Mouse (Mus musculus) right cerebral cortex, postnatal 4 days (tissue): ENCODE measurements around the gene Megf8.
A peak's percentile ranks its signal among the peaks of the same experiment; 100 is the strongest.
"Not testable (repeated sequence)": the region's sequence is repeated elsewhere in the genome, so short reads cannot be mapped to it uniquely, and the experiment has no call there.

Source experiments
- DNase-seq: peaks from one replicate; pipeline ENCODE4 v3.0.0-alpha.2; 2022

The Megf8 gene

DNA sequence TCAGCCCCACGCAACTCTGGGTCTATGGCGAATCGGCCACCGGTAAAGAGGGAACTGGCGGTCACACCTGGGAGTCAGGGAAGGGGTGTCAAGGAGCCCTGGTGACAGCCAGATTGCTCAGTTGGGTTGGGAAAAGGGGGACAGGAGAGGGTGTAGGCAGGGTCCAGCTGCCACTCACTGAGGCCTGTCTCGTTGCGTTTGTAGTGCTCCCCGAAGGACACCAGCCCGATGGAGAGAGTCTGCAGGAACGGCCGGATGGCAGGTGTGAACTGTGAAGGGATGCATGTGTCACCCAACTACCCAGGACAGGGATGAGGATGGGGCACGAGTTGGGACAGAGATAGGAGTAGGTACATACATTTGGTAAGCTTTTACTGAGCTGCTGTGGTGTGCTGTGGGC is 68.3 kb downstream of the Megf8 start:
- no peak for DNase-seq

DNA sequence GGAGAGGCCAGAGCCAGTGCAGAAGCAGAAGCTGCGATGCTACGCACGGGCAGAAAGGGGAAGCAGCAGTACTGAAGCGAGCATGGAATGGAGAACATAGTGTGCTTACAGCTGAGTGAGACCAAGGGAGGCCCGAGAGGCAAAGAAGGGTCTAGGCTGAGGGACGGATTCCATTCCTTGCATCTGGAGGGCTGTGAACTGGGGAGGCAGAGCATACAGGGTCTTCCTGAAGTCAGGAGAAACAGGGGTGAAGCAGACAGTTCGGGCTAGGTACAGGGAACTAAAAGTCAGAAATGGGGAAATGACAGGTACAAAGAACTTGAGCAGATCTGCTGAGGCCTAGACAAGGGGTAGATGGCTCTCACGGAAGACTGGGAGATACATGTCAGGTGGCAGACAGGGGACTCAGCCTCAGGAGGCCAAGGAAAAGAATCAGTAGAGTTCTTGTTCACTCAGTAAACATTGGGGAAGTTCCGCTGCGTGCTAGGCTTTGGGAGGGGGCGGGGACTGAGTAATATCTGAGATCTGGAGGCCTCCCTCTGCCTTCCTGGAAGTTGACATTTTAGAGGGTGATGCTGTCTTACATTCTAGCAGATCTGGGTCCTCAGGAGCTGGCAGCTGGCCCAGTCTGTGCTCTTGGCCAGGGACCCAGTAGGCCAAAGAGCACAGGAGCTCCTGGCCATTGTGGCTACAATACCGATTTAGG is 69.0 kb downstream of the Megf8 start:
- no peak for DNase-seq

DNA sequence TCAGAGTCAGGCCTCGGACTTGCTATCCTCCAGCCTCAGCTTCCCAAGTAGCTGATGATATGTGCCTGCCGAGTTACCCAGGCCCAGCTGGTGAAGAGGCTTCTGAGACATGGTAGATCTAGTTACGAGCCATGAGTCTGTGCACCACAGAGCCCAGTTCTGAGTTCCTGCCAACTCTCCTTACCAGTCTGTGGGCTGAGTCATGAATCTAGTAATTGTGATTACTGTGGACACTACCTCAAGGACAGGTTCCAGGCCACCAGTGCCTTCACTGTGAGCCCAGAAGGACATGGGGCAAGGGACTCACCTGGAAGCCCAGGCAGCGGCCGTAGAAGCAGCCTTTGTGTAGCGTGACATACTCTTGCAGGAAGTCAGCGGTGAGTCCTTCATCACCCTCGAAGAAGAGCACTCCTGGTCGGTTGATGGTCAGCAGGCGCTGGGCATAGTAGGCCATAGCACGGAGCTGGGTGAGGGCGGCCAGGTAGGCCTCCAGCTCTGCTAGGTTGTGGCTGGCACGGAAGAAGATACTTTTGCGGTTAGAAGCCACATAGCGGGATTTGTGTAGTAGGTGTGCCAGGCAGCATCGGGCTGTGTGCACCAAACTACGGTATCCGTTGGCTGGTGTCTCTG is 71.0 kb downstream of the Megf8 start:
- no peak for DNase-seq

DNA sequence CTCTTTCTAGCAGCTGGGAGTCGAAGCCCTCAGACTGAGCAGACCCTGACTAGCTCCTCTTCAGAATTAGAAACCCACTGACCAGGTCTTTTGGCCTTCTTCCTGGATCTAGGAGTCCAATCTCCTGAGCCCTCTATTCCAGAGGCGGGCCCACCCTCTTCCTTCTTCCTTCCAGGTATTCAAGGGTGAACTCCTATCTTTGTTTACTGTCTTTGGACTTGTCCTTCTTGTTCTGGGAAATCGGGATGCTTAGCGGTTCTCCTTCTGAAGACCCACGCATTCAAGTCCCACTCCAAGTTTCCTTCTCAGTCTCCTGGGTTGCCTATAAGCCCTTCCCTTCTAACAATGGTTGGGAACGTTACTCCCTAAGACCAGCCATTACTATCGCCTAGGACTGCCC is 72.0 kb downstream of the Megf8 start:
- DNase-seq: no peak

DNA sequence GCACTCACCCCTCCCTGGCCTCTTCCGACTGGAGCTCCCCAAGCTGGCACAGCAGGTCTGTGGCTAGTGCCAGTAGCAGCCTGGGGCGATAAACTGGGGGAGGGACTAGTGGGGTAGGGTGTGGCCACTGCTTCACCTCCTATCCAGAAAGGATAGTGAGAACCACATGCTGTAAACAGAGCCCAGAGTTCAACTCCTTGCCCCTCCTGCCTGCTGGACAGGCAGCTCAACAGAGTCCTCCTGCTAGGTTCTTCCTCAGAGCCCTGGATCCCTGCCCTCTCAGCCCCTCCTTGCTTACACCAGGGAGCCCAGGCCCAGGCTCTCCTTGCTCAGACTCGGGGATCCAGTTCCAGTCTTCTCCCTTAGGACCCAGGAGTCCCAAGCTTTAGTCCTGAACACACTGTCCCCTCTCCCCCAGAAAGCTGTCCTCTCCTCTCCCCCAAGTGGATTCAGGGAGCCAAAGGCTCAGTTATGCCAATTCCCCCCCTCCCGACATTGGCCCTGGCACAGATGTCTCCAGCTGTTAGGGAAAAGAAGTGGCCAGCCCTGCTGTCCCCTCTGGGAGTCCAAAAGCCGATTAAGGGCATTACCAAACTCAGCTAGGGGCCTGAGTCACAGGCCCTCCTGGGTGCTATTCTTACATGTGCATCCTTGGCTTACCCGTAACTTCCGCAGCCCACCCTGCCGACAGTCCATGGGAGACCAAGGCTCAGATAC is 73.2 kb downstream of the Megf8 start:
- peak; percentile 2 for DNase-seq

DNA sequence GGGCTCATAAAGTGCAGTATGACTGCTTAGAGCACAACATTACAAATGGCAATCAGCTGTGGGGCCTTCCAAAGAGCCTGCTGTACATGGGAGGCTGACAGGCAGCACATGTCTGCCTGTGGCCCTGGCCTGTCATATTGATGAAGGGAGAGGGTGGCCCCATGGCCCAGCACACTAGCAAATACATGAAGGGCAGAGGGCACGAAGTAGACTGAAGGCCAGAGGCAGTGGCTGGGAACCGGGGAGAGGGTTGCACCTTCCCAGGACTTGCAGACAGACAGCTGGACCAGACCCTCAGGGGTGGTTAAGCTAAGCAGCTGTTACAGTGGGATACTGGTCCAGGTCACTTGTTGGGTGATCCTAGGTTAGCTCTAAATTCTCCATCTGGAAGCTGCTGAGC is 74.0 kb downstream of the Megf8 start:
- DNase-seq: no peak

DNA sequence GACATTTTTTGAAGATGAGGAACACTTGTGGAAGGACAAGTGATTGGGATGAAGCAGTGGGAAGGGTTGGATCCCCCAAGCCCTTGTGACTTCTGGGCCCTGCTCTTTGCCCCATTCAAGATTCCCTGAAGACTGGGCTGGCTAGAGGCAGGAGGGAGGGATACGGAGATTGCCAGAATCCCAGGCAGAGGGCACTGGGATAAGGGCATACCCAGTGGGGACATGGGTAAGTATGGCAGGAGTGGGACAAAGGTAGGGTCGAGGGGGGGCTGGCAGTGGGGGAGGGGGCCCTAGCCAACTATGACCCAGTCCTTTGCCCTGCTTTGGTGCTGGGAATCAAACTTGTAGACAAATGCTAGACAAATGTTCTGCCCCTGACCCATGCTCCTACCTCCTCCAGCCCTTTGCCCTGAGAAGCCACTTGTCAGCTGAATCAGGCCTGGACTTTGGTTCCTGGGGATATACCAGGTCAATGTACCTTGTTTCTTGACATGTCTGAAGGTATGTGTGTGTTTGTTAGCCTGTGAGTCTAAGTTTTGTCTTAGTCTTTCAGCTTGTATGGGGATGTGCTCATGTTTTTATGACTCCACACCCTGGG is 75.0 kb downstream of the Megf8 start:
- DNase-seq: no peak

DNA sequence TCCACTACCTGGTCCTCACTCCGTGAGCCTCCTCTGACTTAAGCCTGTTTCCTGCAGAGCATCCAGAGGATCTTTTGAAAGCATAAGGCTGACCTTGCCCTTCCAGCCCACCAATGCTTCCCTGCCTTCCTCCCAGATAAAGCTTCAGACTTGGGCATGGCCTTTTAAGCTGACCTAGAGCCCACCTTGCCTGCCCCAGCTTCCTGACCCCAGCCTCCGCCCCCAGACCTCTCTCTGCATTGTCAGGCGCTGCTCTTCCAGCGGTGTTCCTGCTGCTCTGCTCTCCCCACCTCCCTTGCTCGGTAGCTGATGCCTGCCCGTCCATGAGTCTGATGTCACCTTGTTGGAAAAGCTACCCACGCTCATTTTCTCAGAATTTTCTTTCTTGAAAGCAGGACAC is 75.9 kb downstream of the Megf8 start:
- no peak for DNase-seq

DNA sequence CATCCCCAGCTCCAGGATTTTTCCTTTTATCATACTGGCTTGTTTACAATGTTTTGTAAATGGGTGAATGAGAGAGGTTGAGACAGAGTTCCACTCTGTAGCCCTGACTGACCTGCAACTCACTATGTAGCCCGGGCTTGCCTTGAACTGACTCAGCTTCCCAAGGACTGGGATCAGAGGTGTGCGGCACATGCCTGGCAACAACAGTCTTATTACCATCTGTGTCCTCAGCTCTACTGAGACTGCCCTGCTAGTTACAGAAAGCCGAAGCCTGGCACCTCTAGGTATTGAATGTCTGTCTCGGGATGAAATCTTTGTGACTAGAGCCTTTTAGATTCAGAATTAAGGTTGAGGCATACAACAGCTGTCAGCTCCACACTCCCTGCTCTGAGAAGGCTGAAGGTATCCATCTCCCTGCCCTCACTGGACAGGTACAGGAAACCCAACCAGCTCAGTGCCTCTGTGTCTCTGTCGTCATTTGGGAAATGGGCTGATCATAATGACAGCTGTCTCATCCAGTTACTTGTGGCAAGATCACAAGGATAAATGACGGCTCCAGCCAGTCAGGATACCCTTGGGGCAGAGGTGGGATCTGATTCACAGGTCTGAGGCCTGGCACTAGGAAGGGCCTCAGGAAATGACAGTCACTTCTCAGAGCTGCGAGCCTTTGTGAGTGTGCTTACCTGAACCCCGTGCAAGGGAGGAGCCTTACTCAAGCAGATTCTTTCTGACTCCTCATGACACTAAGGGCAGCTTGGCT is 76.7 kb downstream of the Megf8 start:
- no peak for DNase-seq

DNA sequence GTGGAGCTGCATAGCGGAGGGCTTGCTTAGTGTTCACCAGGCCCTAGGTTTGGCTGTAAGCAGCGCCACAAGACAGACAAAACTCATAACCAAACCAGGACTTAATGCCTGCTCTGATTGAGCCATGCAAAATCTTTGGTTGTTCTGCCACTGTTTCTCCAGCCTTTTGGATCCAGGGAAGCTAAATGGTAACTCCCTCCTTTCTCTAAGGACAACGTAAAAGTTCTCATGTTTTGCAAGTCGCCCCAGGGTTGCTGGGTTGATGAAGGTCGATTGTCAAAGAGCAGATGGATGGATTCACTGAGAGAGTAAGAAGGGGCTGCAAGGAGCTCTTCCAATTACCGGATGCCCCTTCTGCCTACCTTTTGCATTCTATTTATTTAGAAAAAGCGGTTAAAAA is 77.8 kb downstream of the Megf8 start:
- no peak for DNase-seq

DNA sequence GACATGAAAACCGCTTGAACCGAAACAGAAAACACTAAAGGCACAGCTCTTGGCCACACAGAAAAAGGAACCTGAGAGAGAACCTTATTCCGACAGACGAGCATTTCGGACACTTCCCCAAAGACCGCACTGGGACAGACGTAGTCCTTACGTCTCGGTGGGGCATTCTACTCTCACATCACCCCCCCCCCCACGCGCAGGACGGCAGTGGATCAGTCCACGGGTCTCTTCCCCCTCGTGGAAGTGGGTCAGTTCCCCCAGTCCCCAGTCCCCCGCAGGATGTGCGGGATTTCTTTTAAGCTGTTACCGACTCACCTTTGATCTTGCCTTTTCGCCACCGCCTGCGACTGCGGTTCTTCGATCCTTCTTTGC is 78.2 kb downstream of the Megf8 start:
- no peak for DNase-seq

DNA sequence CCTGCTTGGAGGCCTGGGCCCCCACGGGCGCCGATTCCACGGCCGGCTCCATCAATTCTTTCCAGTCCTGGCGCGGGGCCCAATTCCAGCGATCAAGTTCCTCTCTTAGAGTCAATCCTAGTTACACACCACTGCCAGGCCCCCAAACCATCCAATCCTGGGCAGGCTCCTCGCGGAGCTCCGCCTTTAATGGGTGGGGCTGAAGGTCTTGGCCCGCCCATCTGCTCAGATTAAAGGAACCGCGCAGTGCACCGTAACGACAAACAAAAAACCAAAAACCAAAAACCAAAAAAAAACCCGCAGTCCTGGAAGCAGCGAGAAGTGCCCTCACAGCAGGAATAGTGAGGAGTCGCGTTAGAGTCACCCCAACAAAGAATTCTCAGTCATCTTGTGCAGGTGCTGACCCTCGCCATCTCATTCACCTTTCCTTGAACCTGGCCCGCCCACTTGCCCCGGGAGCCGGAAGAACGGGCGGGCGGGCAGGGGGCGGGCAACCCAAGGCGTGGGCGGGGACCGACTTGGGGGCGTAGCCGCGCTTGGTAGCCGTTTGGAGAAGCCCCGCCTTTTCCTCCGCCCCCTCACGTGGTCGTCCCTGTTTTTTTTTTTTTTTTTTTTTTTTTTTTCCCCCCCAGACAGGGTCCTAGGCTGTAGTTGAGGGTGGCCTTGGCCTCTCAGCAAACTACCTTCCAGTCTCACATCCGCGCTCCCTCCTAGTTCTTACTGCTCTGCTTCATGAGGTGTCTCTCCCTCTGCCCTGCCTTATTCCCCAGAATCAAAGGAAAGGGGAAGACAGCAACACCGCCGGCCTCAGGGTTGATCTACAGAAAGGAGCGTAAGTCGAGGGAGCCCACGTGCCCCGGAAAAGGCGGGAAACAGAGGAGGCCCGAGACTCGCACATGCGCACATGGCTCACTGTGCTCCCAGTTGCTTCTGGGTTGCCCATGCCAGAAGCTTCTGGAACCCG is 78.9 kb downstream of the Megf8 start:
- DNase-seq: peak; percentile 100

DNA sequence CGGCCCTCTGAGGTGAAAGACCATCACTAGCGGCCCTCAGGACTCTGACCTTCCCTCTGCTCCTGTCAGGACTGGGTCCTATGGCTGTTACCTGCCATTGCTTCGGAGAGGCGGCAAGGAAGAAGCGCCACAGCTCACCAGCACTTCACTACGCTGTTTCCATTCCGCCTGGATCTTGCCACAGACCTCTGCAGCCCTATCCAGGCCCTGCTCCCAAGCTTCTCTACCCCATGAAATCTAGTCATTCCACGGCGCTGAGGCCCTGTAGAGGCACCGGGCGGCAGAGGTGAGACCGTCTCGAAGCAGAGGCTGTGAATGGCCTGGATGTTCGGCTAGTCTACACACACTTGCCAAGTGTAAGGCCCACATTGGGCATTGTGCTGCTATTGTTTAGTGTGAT is 79.7 kb downstream of the Megf8 start:
- no peak for DNase-seq

DNA sequence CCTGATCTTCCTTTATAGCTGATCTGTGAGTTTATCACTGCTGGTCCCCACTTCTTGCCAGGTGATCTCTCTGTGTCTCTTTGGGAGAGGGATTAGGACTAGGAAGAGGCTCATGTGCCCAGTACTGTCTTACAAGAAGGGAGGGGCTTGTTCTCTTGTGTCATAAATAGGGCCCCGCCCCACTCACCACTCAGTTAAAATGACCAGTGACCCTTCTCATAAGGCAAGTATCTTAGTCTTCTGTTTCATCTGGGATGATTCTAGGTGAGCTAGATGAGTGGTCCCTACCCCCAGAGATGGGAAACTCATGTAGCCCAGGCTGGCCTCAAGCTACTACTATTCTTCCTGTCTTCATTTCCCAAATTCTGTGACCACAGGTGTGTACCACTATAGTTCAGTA is 81.6 kb downstream of the Megf8 start, which contains the start of gene Lipe:
Gene Lipe, minus strand, starts transcription at position 101 of the 400 bp plus-strand sequence.
- DNase-seq: no peak

DNA sequence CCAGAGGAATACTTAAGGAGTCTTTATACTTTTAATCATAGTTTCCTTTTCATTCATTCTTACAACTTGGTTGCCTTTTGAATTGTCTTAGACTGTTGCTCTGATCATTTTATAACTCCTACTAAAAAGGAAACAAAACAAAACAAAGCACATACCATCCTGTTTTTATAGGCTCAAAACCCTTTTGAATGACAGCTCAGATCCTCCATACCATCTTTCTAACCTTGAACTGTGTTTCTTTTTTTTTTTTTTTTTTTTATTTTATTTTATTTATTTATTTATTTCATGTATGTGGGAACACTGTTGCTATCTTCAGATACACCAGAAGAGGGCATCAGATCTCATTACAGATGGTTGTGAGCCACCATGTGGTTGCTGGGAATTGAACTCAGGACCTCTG is 82.1 kb downstream of the Megf8 start:
- DNase-seq: not testable (repeated sequence)

DNA sequence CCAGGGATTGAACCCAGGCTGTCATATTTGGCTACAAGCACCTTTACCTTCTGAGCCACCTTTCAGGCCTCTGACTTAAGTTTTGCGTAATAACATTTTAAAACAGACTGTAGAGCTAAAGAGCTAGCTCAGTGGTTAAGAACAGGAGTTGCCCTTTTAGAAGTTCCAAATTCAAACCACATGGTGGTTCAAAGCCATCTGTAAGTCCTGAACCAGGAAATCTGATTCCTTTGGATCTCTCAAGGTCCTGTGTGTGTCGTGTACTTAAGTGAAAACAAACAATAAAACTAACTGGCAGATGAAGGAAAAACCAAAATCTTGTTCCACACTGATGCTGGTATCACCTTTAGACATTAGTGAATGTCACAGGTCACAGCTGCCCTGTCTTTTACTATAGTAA is 84.6 kb downstream of the Megf8 start:
- DNase-seq: no peak

DNA sequence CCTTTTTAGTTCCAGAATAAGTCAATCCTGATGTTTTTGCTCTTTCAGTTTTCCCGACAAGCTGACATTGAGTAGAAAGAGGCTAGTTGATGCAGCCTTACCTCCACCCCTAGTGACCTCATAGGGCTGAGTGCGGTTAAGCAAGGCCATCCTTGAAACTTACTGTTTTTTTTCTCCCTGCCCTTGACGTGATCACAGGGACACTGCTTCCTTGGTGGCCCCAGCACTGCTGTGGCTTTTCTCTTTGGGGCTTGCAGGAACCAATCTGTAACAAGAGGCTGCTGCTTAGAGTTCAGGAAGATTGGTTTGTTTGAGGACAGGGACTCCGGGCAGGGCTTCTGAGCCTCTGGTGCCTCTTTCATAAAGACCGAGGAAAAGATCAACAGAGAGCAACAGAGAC is 85.0 kb downstream of the Megf8 start:
- DNase-seq: no peak

DNA sequence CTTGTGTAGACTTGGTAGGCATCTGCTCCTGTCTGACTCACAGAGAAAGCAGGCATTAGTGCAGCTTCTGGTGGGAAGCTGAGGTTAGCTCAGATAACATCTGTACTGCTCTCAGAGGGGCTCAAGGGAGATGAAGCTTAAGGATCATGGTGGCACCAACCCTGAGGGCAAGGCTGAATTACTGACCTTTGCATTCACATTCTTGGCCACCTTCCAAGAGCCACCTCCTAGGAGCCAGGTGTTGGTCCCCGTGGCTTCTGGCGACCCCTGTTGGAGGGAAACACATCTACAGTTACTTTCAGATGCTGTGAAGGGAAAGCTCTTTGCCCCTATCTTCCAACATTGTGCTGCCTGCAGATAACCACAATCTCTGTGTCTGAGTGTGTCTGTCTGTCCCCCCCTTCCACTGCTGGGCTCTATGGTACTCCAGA is 85.7 kb downstream of the Megf8 start:
- DNase-seq: no peak

DNA sequence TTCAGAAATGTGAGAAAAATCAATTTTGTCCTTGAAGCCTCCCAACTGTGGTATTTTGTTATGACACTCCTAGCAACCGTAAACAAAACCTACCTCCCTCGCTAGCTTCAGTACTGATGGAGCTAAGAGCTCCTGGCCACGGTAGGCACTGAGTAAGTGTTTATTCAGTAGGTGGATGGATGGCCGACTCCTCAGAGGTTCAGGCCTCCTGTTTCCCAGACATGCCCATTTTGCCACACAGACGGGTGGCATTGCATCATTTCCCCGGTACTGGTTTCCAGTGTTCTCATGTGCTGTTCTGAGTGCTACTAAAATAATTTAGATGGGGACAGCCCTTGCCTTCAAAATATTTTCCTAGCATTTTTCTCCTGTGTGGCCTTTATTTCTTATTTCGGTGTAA is 89.5 kb downstream of the Megf8 start:
- DNase-seq: no peak

DNA sequence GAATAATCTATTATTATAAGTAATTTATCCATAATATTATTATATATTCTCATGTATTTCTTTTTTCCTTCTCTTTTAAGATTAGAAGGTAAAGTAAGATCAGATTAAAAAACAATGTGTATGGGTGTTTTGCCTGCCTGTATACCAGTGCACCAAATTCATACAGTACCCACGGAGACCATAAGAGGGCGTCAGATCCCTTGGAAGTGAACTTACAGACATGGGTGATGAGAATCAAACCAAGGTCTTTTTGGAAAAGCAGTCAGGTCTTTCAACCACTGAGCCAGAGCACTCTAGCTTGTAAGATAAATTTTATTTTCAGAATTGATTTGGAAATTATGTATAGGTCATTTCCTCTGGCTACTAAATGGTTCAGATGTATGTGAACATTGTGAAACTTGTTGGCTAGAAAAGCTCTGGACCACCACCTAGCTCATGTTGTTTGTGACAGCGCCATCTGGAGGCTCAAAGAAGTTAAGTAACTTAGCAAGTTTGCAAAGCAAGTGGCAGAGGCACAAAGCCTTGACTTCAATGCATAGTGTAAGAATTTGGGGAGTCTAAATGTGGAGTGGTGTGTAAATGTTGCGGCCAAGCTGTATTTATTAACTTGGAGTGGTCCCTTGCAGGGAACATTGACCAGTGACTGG is 92.3 kb downstream of the Megf8 start:
- DNase-seq: no peak

DNA sequence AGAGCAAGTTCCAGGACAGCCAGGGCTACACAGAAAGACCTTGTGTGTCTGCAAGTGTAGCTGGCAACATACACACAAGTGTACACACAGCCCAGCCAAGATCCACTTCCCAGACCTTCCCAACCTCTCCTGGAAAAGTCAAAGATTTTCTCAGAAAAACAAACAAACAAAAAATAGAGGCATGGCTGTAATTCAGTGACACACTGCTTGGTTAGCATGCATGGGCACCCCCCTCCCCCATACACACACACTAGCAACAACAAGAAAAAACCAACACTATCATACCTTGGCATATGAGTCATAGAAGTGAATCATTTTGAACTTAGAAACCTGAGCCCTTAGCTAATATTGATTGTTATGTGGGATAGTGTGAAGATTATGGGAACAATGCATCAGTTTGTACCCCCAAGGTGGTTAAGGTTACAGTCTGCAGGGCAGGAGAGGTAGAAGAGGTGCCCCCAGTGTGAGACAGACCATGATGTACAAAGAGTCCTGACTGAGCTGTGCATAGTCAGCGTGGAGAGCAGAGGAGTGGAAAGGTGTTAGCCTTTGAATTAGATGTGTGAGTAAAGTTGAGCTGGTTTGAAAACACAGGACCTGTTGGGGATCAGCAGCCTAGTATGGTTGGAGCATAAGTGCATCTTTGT is 94.1 kb downstream of the Megf8 start:
- no peak for DNase-seq
